Mouse (Mus musculus) layer of hippocampus, adult 6 months (tissue): ENCODE results near the gene Zfp428. TPM values are rescaled to one million over a fixed set of nuclear protein-coding genes. Genes with fewer than 3 reads are reported as not detected.

Experiments
- long read RNA-seq, 2 experiments: library from polyadenylated mRNA; unstranded; transcript quantifications; one replicate each; pipeline ENCODE4 v2.0.0; 2019 to 2020
- polyA plus RNA-seq: library from polyadenylated mRNA; unstranded; fragments of <200 nt; fragmentation: Nextera tagmentation; gene quantifications from 2 replicates; pipeline ENCODE4 v1.2.3, GENCODE M21; 2021

Zfp428 gene
- polyA plus RNA-seq, result 91.6 and 96.3 TPM in 2 replicates
- long read RNA-seq, experiment 1, transcript Zfp428-203 (3 exons, 1,159 nt), result minor isoform, 16 of 120 reads
- long read RNA-seq, experiment 1, transcript Zfp428-201 (3 exons, 1,182 nt), result major isoform, 88 of 120 reads
- long read RNA-seq, experiment 1, partial matches to known transcripts, result 4 of 120 reads
- long read RNA-seq, experiment 1, other reads (novel, unspliced or antisense), result 12 of 120 reads
- long read RNA-seq, experiment 2, transcript Zfp428-201 (3 exons, 1,182 nt), result major isoform, 27 of 48 reads
- long read RNA-seq, experiment 2, transcript Zfp428-203 (3 exons, 1,159 nt), result minor isoform, 9 of 48 reads
- long read RNA-seq, experiment 2, partial matches to known transcripts, result 6 of 48 reads
- long read RNA-seq, experiment 2, other reads (novel, unspliced or antisense), result 6 of 48 reads

GRCm38 (mm10) chr7:24506838-24507725 is at the start of gene Zfp428:
Gene Zfp428, plus strand, starts transcription at chr7:24507006.

GRCm38 (mm10) chr7:24462388-24463319 is 44.2 kb upstream of the Zfp428 start, which contains the start of gene Plaur:
Gene Plaur, plus strand, starts transcription at chr7:24462484.

GRCm38 (mm10) chr7:24481474-24482207 is 25.2 kb upstream of the Zfp428 start, which contains the start of gene Cadm4:
Gene Cadm4, plus strand, starts transcription at chr7:24482023.

GRCm38 (mm10) chr7:24512355-24512754 is 5.5 kb downstream of the Zfp428 start, which contains the start of gene AC161166.1:
Gene AC161166.1, minus strand, starts transcription at chr7:24512455.

GRCm38 (mm10) chr7:24530062-24530931 is 23.5 kb downstream of the Zfp428 start, which contains the start of gene Irgq:
Gene Irgq, plus strand, starts transcription at chr7:24530689.

GRCm38 (mm10) chr7:24546068-24546614 is 39.3 kb downstream of the Zfp428 start, which contains the start of the genes Pinlyp and Xrcc1:
Gene Pinlyp, minus strand, starts transcription at chr7:24546118.
Gene Xrcc1, plus strand, starts transcription at chr7:24546289.

Other genes with a start within 250 kb of the Zfp428 start
- gene Zfp93, start 236.6 kb upstream of the Zfp428 start, polyA plus RNA-seq, result 6.3 and 7.2 TPM in 2 replicates
- gene Zfp61, start 205.8 kb upstream of the Zfp428 start, polyA plus RNA-seq, result 12.8 and 14.5 TPM in 2 replicates
- 10.7 and 11.8 TPM in 2 replicates for gene Zfp94, start 190.3 kb upstream of the Zfp428 start, polyA plus RNA-seq
- gene Tescl, start 173.1 kb upstream of the Zfp428 start, polyA plus RNA-seq, result not detected in 2 replicates
- not detected in 2 replicates for gene Lypd5, start 157.8 kb upstream of the Zfp428 start, polyA plus RNA-seq
- 0.72 and 1.2 TPM in 2 replicates for gene Kcnn4, start 136.7 kb upstream of the Zfp428 start, polyA plus RNA-seq
- gene Smg9, start 107.4 kb upstream of the Zfp428 start, polyA plus RNA-seq, result 11.0 and 11.7 TPM in 2 replicates
- gene Irgc1, start 54.7 kb upstream of the Zfp428 start, polyA plus RNA-seq, result not detected in 2 replicates
- gene Plaur, start 44.5 kb upstream of the Zfp428 start, polyA plus RNA-seq, result 0.78 and 0.88 TPM in 2 replicates
- 4.5 and 5.0 TPM in 2 replicates for gene Cadm4, start 25.0 kb upstream of the Zfp428 start, polyA plus RNA-seq
- not detected in 2 replicates for gene AC161166.1, start 5.4 kb downstream of the Zfp428 start, polyA plus RNA-seq
- 9.7 and 10.2 TPM in 2 replicates for gene Irgq, start 23.7 kb downstream of the Zfp428 start, polyA plus RNA-seq
- not detected in 2 replicates for gene Pinlyp, start 39.1 kb downstream of the Zfp428 start, polyA plus RNA-seq
- gene Xrcc1, start 39.3 kb downstream of the Zfp428 start, polyA plus RNA-seq, result 27.8 and 31.3 TPM in 2 replicates
- 30.0 and 33.3 TPM in 2 replicates for gene Ethe1, start 80.5 kb downstream of the Zfp428 start, polyA plus RNA-seq
- gene Zfp575, start 80.6 kb downstream of the Zfp428 start, polyA plus RNA-seq, result 7.2 and 10.3 TPM in 2 replicates
- gene Phldb3, start 103.8 kb downstream of the Zfp428 start, polyA plus RNA-seq, result not detected in 2 replicates
- not detected in 2 replicates for gene Lypd3, start 129.5 kb downstream of the Zfp428 start, polyA plus RNA-seq
- not detected in 2 replicates for gene Tex101, start 169.7 kb downstream of the Zfp428 start, polyA plus RNA-seq
- gene BC049730, start 202.2 kb downstream of the Zfp428 start, polyA plus RNA-seq, result not detected in 2 replicates
- gene Gm4763, start 219.9 kb downstream of the Zfp428 start, polyA plus RNA-seq, result not detected in 2 replicates